Mouse (Mus musculus) olfactory bulb, adult 2 months (tissue): ENCODE results near the gene Hist2h3c2.

Experiments
- CTCF ChIP-seq: fragments of 200-500 bp; IDR thresholded peaks from 2 replicates; pipeline ENCODE4 v1.5.1; 2012; ENCODE audit warnings: low read depth, mild to moderate bottlenecking, low read length, moderate library complexity; ENCODE audit not compliant: insufficient read depth
- POLR2A ChIP-seq: fragments of 200-500 bp; IDR thresholded peaks from 2 replicates; pipeline ENCODE4 v1.6.1; 2012; ENCODE audit warnings: mild to moderate bottlenecking, low read depth, low read length, moderate library complexity; ENCODE audit not compliant: insufficient read depth

DNA sequence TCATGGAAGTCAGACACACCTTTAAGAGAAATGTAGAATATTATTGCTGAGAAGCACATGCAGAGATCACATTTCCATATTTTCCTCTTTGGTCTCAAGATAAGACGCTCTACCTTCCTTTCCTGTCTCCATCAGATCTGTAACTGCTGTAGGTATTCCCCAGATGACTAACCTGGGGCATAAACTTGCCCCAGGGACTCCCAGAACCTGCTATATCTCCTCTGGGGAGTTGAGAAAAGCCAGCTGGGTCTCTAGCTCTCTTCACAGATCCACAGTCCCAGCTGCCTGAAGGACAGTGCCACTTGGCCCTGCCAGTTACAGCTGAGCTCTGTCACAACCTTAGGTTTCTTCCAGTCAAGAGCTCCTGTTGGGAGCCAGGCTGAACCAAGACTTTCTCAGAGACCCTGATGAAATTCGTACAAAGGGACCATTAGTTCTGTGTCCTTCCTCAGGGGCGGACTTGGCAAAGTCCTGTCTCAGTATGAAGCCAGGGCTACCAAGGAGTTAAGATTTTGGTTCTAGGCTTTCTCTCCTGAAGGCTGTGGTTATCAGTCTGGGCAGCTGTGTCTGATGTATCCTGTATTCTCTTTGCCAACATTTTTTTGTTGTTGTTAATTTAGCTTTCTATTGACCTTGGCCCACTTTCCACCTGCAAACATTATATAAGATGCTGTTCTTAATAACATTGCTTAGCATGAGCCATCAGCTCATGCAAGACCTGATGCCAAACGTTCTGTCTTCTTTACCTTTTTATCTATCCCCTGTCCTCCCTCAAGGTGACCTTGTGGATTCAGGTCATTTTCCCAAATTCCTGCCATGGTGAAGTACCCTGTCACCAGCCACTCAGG, 7.8 kb downstream of the Hist2h3c2 start:
- no peak for TF ChIP-seq POLR2A
- no peak for TF ChIP-seq CTCF
